8 mouse cellular contexts compared by ENCODE assay signal in genomic region chr6:116980349-116980995, GRCm38 (mm10).
DNase-seq lines count a peak whose midpoint lies in the region; ATAC-seq and TF ChIP-seq lines count a peak whose summit lies in the region.

No protein-coding gene starts in this region.

- no peak overlapping the region for H3K4me2 ChIP-seq in forebrain, embryonic 15.5 days (replicated peaks)
- H3K4me2 ChIP-seq in hindbrain, postnatal 0 days (ENCODE audit: low read depth, low read length), result peak overlapping the region; percentile 23
- H3K4me2 ChIP-seq in neural tube, embryonic 11.5 days (ENCODE audit: low read depth), result no peak overlapping the region

- H3K27ac ChIP-seq in forebrain, embryonic 10.5 days, result peak overlapping the region; percentile 70
- no peak overlapping the region for H3K27ac ChIP-seq in forebrain, embryonic 15.5 days (replicated peaks)
- H3K27ac ChIP-seq in gastrocnemius, adult 2 months, result peak overlapping the region; percentile 75
- no peak overlapping the region for H3K27ac ChIP-seq in hindbrain, postnatal 0 days
- H3K27ac ChIP-seq in neural tube, embryonic 11.5 days (ENCODE audit: low read depth, low read length), result no peak overlapping the region

- H3K36me3 ChIP-seq in forebrain, embryonic 10.5 days (replicated peaks), result no peaks in the 10 kb centered on the region
- H3K36me3 ChIP-seq in forebrain, embryonic 15.5 days, result no peaks in the 10 kb centered on the region
- no peaks in the 10 kb centered on the region for H3K36me3 ChIP-seq in hindbrain, postnatal 0 days (ENCODE audit: insufficient read depth, low read length)
- H3K36me3 ChIP-seq in neural tube, embryonic 11.5 days (ENCODE audit: control insufficient read depth, insufficient read depth, low read length), result no peaks in the 10 kb centered on the region

- WGBS in forebrain, embryonic 10.5 days, result 14% methylated on average over 10 of the region's 10 CpGs
- WGBS in forebrain, embryonic 15.5 days, result 8% methylated on average over 10 of the region's 10 CpGs
- WGBS in hindbrain, postnatal 0 days, result 11% methylated on average over 10 of the region's 10 CpGs
- WGBS in neural tube, embryonic 11.5 days, result 18% methylated on average over 10 of the region's 10 CpGs

- no peak for TF ChIP-seq CTCF in gastrocnemius, adult 2 months (IDR thresholded peaks at IDR 0.05)
- TF ChIP-seq CTCF in hindbrain, postnatal 0 days (IDR thresholded peaks at IDR 0.05; ENCODE audit: low read depth), result no peak

- H3K9me3 ChIP-seq in forebrain, embryonic 10.5 days, result no peaks in the 10 kb centered on the region
- H3K9me3 ChIP-seq in forebrain, embryonic 15.5 days, result no peaks in the 10 kb centered on the region
- no peaks in the 10 kb centered on the region for H3K9me3 ChIP-seq in hindbrain, postnatal 0 days (ENCODE audit: low read length)
- no peaks in the 10 kb centered on the region for H3K9me3 ChIP-seq in neural tube, embryonic 11.5 days (ENCODE audit: control insufficient read depth, low read length)

- H3K9ac ChIP-seq in forebrain, embryonic 15.5 days (replicated peaks), result no peak overlapping the region
- no peak overlapping the region for H3K9ac ChIP-seq in hindbrain, postnatal 0 days (replicated peaks; ENCODE audit: low read length)
- H3K9ac ChIP-seq in neural tube, embryonic 11.5 days (ENCODE audit: low read length), result no peak overlapping the region

- peaks cover 16% of the 10 kb centered on the region for H3K4me1 ChIP-seq in forebrain, embryonic 10.5 days
- H3K4me1 ChIP-seq in forebrain, embryonic 15.5 days, result peaks cover 10% of the 10 kb centered on the region
- H3K4me1 ChIP-seq in hindbrain, postnatal 0 days (ENCODE audit: insufficient read depth, low read length), result no peaks in the 10 kb centered on the region
- no peaks in the 10 kb centered on the region for H3K4me1 ChIP-seq in neural tube, embryonic 11.5 days (ENCODE audit: control insufficient read depth, insufficient read depth, low read length)

- no peak for ATAC-seq in forebrain, embryonic 15.5 days (replicated peaks)
- peak; percentile 51; the same call in 1 of the 2 replicates for ATAC-seq in hindbrain, postnatal 0 days
- no peak for ATAC-seq in neural tube, embryonic 11.5 days (ENCODE audit: insufficient read depth, low FRiP score, low TSS enrichment)
- ATAC-seq in erythroid progenitor cell, adult 5-6 weeks (replicated peaks; ENCODE audit: low FRiP score, poor library complexity, severe bottlenecking), result no peak

- no peaks in the 10 kb centered on the region for H3K27me3 ChIP-seq in forebrain, embryonic 10.5 days (ENCODE audit: poor library complexity, severe bottlenecking)
- H3K27me3 ChIP-seq in forebrain, embryonic 15.5 days, result no peaks in the 10 kb centered on the region
- H3K27me3 ChIP-seq in hindbrain, postnatal 0 days (ENCODE audit: insufficient read depth, low read length), result no peaks in the 10 kb centered on the region
- no peaks in the 10 kb centered on the region for H3K27me3 ChIP-seq in neural tube, embryonic 11.5 days (ENCODE audit: control insufficient read depth, insufficient read depth, low read length)

- no peak for DNase-seq in forebrain, embryonic 10.5 days (ENCODE audit: extremely low spot score, low spot score)
- peak; percentile 8 for DNase-seq in ES-CJ7 (ENCODE audit: low read depth, low spot score)
- DNase-seq in gastrocnemius, adult 2 months, result peak; percentile 85
- peak; percentile 61 for DNase-seq in hindbrain, postnatal 0 days (ENCODE audit: low spot score)
- DNase-seq in neural tube, embryonic 11.5 days (ENCODE audit: low spot score), result peak; percentile 23
- no peak for DNase-seq in spleen, postnatal 10 days (ENCODE audit: low spot score in 2 of 2)

- intact Hi-C loops in gastrocnemius, adult 2 months (cut with DNase I), result loop anchor here (10.0 kb wide), 1 partner anchor 154 kb away; no protein-coding TSS in a partner anchor

- H3K4me3 ChIP-seq in forebrain, embryonic 10.5 days, result no peak overlapping the region
- H3K4me3 ChIP-seq in forebrain, embryonic 15.5 days, result no peak overlapping the region
- H3K4me3 ChIP-seq in gastrocnemius, adult 2 months, result peak overlapping the region; percentile 42
- no peak overlapping the region for H3K4me3 ChIP-seq in hindbrain, postnatal 0 days (ENCODE audit: low read length)
- H3K4me3 ChIP-seq in neural tube, embryonic 11.5 days (ENCODE audit: low read depth, low read length), result no peak overlapping the region

Comparison
In these comparisons a context has a peak if more than half of its experiments do, and no peak if none do; other contexts are left out.
1. H3K27ac ChIP-seq: peak in forebrain, embryonic 10.5 days (single experiment) and gastrocnemius, adult 2 months (single experiment); none in forebrain, embryonic 15.5 days (single experiment), hindbrain, postnatal 0 days (single experiment) and neural tube, embryonic 11.5 days (single experiment).
2. DNase-seq: peak in ES-CJ7 (single experiment), gastrocnemius, adult 2 months (single experiment), hindbrain, postnatal 0 days (single experiment) and neural tube, embryonic 11.5 days (single experiment); none in forebrain, embryonic 10.5 days (single experiment) and spleen, postnatal 10 days (0 of 2).